Mouse (Mus musculus) heart, adult 11 months (tissue): ENCODE data around the gene Klrb1.
"Not testable (repeated sequence)": the region's sequence is repeated elsewhere in the genome, so short reads cannot be mapped to it uniquely, and the experiment has no call there.

Experiments
- DNase-seq: peaks from one replicate; pipeline ENCODE4 v3.0.0; 2022

Gene Klrb1

GRCm38 (mm10) chr6:128722959-128723358 is at the start of gene Klrb1:
Klrb1 (minus strand) TSS chr6:128723059.
- DNase-seq: no peak

- peak; percentile 33 for DNase-seq
Observed at GRCm38 (mm10) chr6:128769481-128770253, 46.8 kb upstream of the Klrb1 start.

DNA sequence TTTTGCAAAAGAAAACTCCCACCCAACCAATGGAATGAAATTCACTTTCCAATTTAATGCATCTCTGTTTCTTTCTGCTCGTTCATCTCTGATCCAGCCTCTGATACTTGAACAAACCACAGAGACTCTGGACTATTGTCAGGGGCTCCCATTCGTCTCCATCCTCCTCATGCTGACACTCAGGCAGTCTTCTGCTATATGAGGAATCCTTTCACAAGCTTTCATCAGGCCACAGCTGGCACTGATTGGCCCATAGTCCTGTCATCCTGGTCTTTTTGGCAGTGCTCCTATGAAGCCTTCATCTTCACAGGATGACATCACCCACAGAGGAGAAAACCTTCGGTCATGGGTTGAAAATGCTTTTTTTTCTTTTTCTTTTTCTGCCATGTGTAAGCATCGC is 45.2 kb upstream of the Klrb1 start:
- peak; percentile 59 for DNase-seq

DNA sequence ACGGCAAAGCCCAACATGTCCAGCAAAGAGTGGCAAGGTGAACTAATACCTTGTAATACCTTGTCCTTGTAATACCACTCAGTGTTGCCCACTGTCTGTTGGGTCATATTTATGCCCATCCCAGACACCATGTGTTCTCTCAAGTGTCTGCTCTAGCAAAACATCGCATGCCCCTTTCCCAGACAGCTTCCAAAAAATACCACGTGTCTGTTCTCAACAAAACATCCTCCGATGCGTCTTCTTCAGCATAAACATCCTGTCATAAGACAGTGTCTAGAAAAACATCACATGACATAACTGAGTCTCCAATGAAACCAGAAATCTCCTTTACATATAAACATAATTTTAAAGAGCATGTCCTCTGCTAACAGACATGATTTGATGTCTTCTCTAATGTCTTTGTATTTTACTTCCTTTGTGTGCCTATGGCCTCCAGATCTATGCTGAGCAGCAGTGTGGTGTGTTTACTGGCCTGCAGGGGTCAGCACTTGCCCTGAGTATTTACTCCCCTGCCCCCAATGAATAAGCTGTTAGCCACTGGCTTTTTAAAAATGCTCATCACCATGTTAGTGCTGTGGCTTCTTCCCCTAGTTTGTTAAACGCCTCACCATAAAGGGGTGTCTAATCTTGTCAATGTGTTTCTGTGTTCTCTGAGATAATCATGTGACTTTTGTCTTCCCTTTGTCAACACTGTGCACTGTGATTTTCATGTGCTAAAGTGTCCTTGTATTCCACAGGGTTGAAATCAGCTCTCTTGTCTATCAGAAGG is 43.8 kb upstream of the Klrb1 start:
- peak; percentile 93 for DNase-seq

DNA sequence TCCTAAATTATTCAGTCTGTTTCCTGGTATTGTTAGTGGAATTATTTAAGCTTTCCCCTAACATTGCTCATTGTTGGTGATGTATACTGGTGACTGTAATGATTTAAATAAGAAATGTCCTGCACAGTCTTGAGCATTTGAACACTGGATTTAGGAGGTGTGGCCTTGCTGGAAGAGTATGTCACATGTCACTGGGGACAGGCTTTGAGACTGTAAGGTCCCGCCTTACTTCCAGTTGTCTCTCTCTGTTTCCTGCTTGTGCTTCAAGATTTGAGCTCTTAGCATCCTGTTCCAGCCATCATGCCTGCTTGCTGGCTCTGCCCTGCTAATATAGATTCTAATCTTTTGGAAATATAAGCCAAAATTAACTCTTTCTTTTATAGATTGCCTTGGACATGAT is 42.4 kb upstream of the Klrb1 start:
- DNase-seq: peak; percentile 64

- DNase-seq: no peak
Observed at GRCm38 (mm10) chr6:128764598-128764997, 41.7 kb upstream of the Klrb1 start.

DNA sequence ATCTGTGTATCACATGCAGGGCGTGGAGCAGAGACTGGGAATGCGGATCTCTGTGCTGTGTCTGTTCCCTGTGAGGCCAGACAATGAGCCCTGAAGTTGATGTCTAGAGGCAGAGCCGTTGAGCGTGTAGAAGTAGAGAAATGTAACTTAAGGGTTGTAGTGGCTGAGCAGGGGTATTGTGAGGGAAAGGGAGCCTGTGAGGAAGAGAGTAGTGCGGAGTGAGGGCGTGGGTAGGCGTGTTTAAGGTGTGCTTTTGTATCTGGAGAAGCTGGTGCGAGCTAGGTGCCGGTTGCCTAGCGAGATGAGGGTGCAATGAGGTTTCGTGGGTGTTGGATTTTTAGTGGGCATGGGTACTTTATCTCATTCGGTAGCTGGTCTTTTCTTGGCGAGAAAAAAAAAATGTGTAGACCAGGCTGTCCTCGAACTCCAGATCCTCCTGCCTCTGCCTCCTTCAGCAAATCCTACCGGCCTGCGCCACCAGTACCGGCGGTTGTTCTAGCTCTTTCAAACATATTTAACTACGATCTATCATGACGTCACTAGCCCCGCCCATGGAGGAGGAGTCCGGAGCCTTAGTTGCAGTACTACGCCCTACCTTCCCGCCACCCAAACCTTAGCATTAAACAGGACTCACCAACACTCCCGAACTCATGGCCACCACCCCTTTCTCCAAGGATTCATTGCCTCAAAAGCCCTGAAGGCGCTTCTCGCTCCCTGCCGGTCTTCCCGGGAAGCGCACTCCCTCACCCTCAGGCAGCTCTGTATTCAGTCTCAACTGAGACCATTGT is 41.1 kb upstream of the Klrb1 start:
- peak; percentile 100 for DNase-seq

GRCm38 (mm10) chr6:128762892-128763670 is 40.2 kb upstream of the Klrb1 start:
- DNase-seq: peak; percentile 93

DNA sequence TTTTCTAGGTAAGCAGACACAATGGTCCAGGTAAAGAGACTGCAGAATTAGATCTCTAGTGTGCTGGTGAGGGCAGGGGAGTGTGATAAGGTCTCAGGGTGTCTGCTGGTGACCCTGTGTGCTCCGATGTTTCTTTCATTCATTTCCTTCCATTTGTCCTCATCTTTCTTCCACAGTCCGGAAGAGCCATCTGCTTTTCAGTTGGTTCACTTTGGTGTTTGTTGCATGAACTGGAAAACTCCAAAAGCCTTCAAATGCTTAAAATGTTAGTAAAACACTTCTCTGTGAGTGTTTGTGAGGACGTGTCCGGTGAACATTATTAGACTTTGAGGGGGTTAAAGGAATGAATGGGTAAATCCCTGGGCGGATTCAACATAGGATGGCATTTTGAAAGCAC is 38.3 kb upstream of the Klrb1 start:
- peak; percentile 42 for DNase-seq

GRCm38 (mm10) chr6:128760416-128761143 is 37.7 kb upstream of the Klrb1 start:
- peak; percentile 98 for DNase-seq

GRCm38 (mm10) chr6:128760016-128760415 is 37.2 kb upstream of the Klrb1 start:
- peak; percentile 98 for DNase-seq

DNA sequence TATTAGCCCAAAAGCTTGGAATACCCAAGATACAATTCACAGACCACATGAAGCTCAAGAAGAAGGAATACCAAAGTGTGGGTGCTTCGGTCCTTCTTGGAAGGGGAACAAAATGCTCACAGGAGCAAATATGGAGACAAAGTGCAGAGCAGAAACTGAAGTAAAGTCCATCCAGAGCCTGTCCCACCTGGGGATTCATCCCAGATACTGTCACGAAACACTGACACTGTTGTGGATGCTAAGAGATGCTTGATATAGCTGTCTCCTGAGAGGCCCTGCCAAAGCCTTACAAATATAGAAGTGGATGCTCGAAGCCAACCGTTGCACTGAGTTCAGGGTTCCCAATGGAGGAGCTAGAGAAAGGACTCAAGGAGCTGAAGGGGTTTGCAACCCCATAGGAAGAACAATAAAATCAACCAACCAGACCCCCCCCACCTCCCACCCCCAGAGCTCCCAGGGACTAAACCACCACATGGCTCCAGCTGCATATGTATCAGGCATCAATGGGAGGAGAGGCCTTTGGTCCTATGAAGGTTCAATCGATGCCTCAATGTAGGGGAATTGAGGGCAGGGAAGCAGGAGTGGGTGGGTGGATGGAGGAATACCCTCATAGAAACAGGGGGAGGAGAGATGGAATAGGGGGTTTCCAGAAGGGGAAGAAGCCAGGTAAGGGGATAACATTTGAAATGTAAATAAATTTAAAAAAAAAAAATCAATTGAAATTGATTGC is 36.5 kb upstream of the Klrb1 start:
- DNase-seq: peak; percentile 92

DNA sequence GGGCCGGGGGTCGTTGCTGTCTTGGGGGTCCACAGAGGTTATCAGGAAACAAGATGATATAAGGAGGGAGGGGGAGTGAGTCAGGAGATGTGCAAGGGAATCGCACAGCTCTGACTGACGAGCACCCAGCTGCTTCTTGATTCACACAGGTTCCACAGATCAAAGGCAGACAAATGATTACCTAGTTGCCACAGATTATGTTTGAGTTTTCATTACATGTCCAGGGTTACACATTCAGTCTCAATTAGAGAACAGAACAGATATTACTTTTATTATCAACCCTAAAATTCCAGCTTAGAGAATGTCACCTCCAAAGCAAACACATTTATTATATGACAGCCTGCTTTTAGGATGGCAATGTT is 32.5 kb upstream of the Klrb1 start:
- not testable (repeated sequence) for DNase-seq

GRCm38 (mm10) chr6:128754748-128755401 is 32.0 kb upstream of the Klrb1 start:
- peak; percentile 72 for DNase-seq

GRCm38 (mm10) chr6:128754265-128754664 is 31.4 kb upstream of the Klrb1 start:
- DNase-seq: peak; percentile 94

DNA sequence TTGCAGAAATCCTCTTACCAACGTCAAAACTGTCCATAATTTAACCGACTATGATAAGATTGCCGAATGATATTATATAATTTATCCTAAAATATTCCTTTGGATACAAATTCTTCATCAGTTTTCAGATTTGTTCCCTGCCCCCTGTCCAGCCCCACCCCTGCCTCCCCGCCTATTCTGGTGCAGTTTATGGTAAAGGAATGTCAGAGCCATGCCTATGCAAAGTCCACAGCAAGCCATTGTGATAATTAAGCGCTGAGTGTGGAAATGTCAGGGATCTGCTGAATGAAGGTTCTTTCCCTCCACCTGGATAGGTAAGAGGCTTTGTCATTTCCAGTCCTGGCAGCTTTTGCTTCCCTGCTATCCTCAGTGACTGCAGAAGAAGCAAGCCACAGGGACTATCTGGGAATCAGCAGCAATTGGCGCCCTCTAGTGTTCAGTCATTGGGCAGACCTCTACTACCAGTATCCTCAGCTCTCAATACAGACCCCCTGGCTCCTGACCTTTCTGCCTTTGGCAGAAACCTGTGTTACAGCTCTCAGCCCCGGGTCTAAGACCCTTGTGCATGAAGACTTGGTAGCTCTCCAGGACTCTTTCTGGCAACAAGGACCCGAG is 30.9 kb upstream of the Klrb1 start:
- peak; percentile 98 for DNase-seq

- DNase-seq: not testable (repeated sequence)
Observed at GRCm38 (mm10) chr6:128747006-128747405, 24.1 kb upstream of the Klrb1 start.

DNA sequence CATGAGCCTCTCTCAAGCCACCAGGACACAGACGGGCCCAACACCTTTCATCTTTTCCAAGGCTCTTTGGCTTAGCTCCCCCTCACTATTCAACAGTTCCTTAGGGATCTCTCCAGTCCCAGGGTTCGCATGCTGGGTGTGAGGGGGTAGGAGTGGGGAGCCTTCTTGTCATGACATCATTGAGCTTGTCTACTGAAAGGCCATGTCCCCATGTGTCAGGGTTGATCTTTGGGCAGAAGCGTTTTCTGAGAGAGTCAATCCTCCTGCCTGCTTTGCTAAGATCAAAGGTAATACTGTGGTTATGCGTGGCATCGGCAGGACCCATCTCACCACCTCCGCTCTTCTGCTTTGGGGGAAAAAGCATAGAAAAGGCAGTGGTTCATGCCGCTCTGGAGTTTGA is 14.6 kb upstream of the Klrb1 start:
- DNase-seq: peak; percentile 72

DNA sequence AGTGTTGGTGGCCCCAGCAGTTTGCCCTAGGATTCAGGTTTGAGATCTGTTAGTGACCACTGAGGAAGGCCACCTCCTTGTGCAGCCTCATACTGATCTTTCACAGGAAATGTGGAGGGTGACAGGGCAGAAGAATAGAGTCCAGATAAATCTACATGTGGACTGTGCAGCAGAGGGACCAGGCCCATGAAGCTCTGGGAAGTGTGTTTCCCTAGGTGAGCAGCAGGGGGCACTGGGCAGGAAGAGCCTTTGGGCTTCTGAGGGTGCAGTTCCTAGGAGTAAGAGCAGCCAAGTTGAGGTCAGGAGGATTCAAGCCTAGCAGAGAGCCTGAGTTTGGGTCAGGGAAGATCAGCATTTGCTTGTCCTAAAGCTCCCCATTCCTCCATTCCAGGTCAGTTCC is 13.2 kb upstream of the Klrb1 start:
- DNase-seq: peak; percentile 81

DNA sequence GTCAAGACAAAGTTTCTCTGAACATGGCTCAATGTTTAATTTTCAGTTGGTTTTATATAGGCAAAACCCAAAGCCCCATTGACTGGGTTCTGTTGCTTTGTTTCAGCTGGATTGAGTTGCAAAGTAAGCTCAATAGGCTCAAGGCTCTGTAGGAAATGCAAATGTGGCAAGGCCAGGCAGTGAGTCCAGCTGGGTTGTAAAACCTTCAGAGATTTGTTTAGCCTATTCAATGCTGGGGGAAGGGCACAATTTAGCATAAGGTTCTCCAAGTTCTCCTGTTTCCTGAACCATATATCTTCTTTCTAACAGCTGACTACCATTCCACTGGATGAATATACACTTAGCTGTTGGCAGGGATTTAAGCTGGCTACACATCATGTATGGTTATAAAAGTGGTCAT is 12.0 kb upstream of the Klrb1 start:
- peak; percentile 66 for DNase-seq
